Mouse (Mus musculus): ENCODE data around the gene Zfyve19. TPM values are rescaled to one million over a fixed set of nuclear protein-coding genes. Genes with fewer than 3 reads are reported as not detected.
A peak's percentile ranks its signal among the peaks of the same experiment; 100 is the strongest.

Gene Zfyve19
- total and polyA plus RNA-seq, 2 experiments from 2014 or later: 35.1 to 53.1 TPM

DNA sequence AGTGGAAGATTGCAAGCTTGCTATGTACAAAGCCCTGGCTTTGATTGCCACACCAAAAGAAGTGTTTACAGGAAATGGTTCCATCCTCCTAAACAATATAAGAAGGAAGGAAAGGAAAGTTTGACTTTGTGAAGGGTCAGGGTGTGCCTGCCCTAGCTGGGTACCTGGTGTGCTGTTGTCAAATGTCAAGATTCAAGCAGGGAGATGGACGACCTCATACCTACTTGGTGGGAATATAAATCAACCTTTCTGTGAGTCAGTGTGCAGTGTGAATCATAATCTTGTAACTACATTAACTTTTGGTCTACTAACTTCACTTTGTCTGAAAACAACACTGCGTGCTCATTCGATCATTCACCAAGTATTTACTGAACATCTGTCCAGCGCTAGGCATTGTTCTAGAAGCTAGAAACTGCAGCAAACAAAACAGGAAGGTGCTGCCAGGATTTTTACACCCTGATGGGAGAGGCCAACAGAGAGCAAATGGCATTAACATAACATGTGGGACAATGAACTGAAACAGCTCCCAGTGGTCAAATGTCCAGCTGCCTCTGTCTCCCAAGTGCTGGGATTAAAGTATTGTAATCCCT, 4.5 kb upstream of the Zfyve19 start:
- Histone ChIP-seq H3K36me3 (ENCODE audit: insufficient read depth, low read length) (no peaks in the 10 kb centered on the region), H3K27me3 (ENCODE audit: insufficient read depth, low read length) (no peaks in the 10 kb centered on the region), H3K4me2 (ENCODE audit: low read depth, low read length) (no peak overlapping the region), H3K9ac (replicated peaks; ENCODE audit: low read length) (no peak overlapping the region), H3K27ac (no peak overlapping the region), H3K4me1 (ENCODE audit: insufficient read depth, low read length) (no peaks in the 10 kb centered on the region), H3K9me3 (ENCODE audit: low read length) (no peaks in the 10 kb centered on the region), H3K4me3 (ENCODE audit: low read length) (no peak overlapping the region)
- no peak for DNase-seq (ENCODE audit: low spot score)
- no peak for TF ChIP-seq CTCF (IDR thresholded peaks at IDR 0.05; ENCODE audit: low read depth)
- WGBS: 66% methylated on average over 4 of the region's 4 CpGs
- ATAC-seq: no peak

DNA sequence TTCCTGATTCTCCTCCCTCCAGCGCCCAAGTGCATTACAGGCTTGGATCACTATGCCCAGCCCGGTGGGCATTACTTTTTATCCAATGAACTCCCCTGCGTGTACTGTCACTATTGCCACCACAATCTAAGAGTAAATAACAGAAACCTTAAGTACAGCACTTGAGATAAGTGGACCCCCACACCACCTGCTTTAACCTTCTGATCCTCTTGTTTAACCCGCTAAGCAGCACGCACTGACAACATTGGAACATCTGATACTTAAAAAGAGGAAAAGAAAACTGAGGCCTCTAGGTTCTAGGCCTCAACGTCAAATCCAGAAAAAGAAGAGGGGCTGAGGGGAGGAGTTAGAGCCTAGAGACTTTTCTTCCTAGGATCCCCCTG, 465 bp upstream of the Zfyve19 start:
- no peak for DNase-seq (ENCODE audit: low spot score)
- Histone ChIP-seq H3K9ac (replicated peaks; ENCODE audit: low read length) (peak overlapping the region; percentile 66), H3K4me2 (ENCODE audit: low read depth, low read length) (peak overlapping the region; percentile 74), H3K27ac (peak overlapping the region; percentile 87), H3K36me3 (ENCODE audit: insufficient read depth, low read length) (peaks cover 23% of the 10 kb centered on the region), H3K4me1 (ENCODE audit: insufficient read depth, low read length) (peaks cover 4% of the 10 kb centered on the region), H3K9me3 (ENCODE audit: low read length) (no peaks in the 10 kb centered on the region), H3K4me3 (ENCODE audit: low read length) (peak overlapping the region; percentile 77), H3K27me3 (ENCODE audit: insufficient read depth, low read length) (no peaks in the 10 kb centered on the region)
- TF ChIP-seq CTCF (IDR thresholded peaks at IDR 0.05; ENCODE audit: low read depth): no peak
- 20% methylated on average over 6 of the region's 6 CpGs for WGBS
- ATAC-seq: no peak

DNA sequence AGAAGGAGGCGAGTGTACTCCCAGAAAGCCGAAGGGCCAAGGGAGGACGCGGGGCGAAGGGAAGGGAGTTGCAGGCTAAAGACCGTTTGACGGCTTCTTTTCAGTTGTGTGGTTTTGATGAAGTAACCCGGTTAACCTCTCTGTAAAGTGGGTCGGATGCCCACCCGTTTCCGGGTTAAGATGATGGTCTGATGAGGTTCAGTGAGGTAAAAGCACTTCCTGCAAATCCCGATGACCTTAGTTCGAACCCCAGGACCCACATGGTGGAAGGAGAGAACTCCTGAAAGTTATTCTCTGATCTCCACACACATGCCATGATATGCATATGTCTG, 725 bp downstream of the Zfyve19 start:
- H3K9me3 ChIP-seq (ENCODE audit: low read length): no peaks in the 10 kb centered on the region
- DNase-seq (ENCODE audit: low spot score) (peak; percentile 42), ATAC-seq (no peak)
- peaks cover 27% of the 10 kb centered on the region for H3K36me3 ChIP-seq (ENCODE audit: insufficient read depth, low read length)
- TF ChIP-seq CTCF (IDR thresholded peaks at IDR 0.05; ENCODE audit: low read depth): no peak
- peak overlapping the region; percentile 74 for H3K4me2 ChIP-seq (ENCODE audit: low read depth, low read length)
- H3K27me3 ChIP-seq (ENCODE audit: insufficient read depth, low read length): no peaks in the 10 kb centered on the region
- peak overlapping the region; percentile 77 for H3K4me3 ChIP-seq (ENCODE audit: low read length)
- H3K4me1 ChIP-seq (ENCODE audit: insufficient read depth, low read length): peaks cover 4% of the 10 kb centered on the region
- 2% methylated on average over 13 of the region's 13 CpGs for WGBS
- H3K27ac ChIP-seq: peak overlapping the region; percentile 87
- H3K9ac ChIP-seq (replicated peaks; ENCODE audit: low read length): peak overlapping the region; percentile 66

DNA sequence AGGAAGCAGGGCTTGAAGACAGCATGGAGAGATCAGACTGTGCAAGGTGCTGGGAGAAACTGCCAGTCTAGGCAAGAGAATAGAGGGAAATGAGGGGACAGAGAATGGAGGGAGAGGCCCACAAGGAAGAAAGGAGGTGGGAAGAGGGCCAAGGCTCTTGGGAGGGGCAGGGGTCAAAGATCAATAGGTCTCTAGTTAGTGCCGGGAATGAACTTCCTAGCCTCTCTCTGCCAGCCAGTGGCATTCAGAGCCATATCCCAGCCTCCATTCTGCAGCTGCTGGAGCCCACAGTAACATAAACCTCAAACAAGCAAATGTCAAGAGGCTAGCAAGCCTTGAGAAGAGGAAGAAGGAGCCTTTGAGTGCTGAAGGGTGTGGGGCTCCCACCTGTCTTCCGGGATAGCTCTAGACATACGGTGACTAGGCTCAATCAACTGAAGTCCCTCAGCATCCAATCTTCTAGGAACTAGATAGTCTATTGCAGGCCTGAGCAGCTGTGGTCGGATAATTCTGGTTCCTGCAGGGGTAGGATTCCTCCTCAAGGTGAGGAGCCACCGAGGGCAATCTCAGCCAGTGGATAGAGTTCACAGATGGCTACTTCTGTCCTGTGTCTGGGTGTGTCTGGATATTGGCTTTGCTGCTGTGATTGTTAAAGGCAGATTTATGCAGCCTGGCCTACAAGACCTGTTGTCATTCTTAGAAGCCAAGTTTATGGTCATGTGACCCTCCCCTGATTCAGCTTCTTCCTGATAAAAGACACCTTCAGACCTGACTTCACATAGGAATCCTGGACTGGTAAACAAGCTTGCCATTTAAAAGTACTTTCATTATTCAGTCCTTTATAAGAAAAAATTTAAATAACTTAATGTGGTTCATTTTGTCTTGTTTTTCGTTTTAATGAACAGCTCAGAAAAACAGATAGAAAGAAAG, 21.6 kb downstream of the Zfyve19 start, which contains the start of gene Ppp1r14d:
TSS of gene Ppp1r14d (minus strand) at position 132 of the 930 bp plus-strand sequence.
- 72% methylated on average over 6 of the region's 6 CpGs for WGBS
- Histone ChIP-seq H3K4me3 (ENCODE audit: low read length) (no peak within 1 kb of the TSS), H3K9me3 (ENCODE audit: low read length) (no peaks in the 10 kb centered on the region), H3K9ac (replicated peaks; ENCODE audit: low read length) (no peak within 1 kb of the TSS), H3K27ac (no peak within 1 kb of the TSS), H3K36me3 (ENCODE audit: insufficient read depth, low read length) (no peaks in the 10 kb centered on the region), H3K4me2 (ENCODE audit: low read depth, low read length) (no peak within 1 kb of the TSS), H3K27me3 (ENCODE audit: insufficient read depth, low read length) (0 out of 2 replicates have a peak, but pooled peaks cover 1% of the 10 kb centered on the region), H3K4me1 (ENCODE audit: insufficient read depth, low read length) (no peaks in the 10 kb centered on the region)
- DNase-seq (ENCODE audit: low spot score) (no peak), ATAC-seq (no peak)
- TF ChIP-seq CTCF (IDR thresholded peaks at IDR 0.05; ENCODE audit: low read depth): no peak

- WGBS: 9% methylated on average over 24 of the region's 25 CpGs
- Histone ChIP-seq H3K4me2 (ENCODE audit: low read depth, low read length) (peak overlapping the region; percentile 59), H3K9ac (replicated peaks; ENCODE audit: low read length) (no peak overlapping the region), H3K36me3 (ENCODE audit: insufficient read depth, low read length) (no peaks in the 10 kb centered on the region), H3K27ac (no peak overlapping the region), H3K9me3 (ENCODE audit: low read length) (no peaks in the 10 kb centered on the region), H3K27me3 (ENCODE audit: insufficient read depth, low read length) (peaks cover 44% of the 10 kb centered on the region), H3K4me1 (ENCODE audit: insufficient read depth, low read length) (peaks cover 5% of the 10 kb centered on the region; the same call in 1 of the 2 replicates), H3K4me3 (ENCODE audit: low read length) (peak overlapping the region; percentile 38)
- ATAC-seq (no peak), DNase-seq (ENCODE audit: low spot score) (no peak)
- no peak for TF ChIP-seq CTCF (IDR thresholded peaks at IDR 0.05; ENCODE audit: low read depth)
Observed at GRCm38 (mm10) chr2:119236682-119237209, 28.3 kb downstream of the Zfyve19 start.

DNA sequence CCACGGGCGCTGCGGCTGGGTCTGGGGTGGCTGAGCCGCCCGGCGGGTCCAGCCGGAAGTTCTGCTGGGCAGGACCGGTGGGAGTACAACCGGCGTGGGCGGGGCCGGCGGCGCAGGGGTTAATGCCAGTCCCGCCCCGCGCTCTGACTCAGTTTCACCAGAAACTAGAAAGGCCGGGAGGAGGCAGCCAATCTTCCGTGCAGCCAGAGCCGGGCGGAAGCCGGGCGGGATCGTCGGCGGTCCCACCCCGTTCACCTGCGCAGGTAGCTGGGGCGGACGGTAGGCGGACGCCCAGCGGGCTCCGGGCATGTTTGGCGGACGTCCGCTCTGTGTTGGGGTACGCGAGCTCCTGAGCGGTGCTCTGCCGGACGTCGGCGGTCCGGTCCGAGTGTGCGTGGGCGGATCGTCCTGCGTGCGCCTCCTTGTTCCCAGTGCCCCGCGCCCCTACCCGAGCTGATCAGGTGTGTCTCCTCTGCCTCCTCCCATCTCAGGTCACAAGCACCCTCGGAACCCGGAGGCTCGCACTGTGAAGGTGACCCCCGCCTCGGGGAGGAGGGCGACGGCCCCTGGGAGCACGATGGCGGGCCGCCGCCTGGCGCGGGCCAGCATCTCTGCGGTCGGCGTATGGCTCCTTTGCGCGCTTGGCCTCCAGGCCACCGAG, 28.9 kb downstream of the Zfyve19 start, which contains the start of gene Spint1:
TSS of gene Spint1 (plus strand) at position 153 of the 661 bp plus-strand sequence.
- Histone ChIP-seq H3K27me3 (ENCODE audit: insufficient read depth, low read length) (peaks cover 44% of the 10 kb centered on the region), H3K4me2 (ENCODE audit: low read depth, low read length) (peak within 1 kb of the TSS; percentile 59), H3K4me3 (ENCODE audit: low read length) (peak within 1 kb of the TSS; percentile 38), H3K36me3 (ENCODE audit: insufficient read depth, low read length) (no peaks in the 10 kb centered on the region), H3K4me1 (ENCODE audit: insufficient read depth, low read length) (peaks cover 5% of the 10 kb centered on the region; the same call in 1 of the 2 replicates), H3K9ac (replicated peaks; ENCODE audit: low read length) (no peak within 1 kb of the TSS), H3K9me3 (ENCODE audit: low read length) (no peaks in the 10 kb centered on the region), H3K27ac (no peak within 1 kb of the TSS)
- DNase-seq (ENCODE audit: low spot score) (no peak), ATAC-seq (peak; percentile 44; the same call in 1 of the 2 replicates)
- WGBS: under 1% methylated on average over 72 of the region's 73 CpGs
- TF ChIP-seq CTCF (IDR thresholded peaks at IDR 0.05; ENCODE audit: low read depth): no peak

Data from hindbrain, postnatal 0 days (tissue).